Mouse (Mus musculus): Measurements from ENCODE around the gene Olfr799.

DNA sequence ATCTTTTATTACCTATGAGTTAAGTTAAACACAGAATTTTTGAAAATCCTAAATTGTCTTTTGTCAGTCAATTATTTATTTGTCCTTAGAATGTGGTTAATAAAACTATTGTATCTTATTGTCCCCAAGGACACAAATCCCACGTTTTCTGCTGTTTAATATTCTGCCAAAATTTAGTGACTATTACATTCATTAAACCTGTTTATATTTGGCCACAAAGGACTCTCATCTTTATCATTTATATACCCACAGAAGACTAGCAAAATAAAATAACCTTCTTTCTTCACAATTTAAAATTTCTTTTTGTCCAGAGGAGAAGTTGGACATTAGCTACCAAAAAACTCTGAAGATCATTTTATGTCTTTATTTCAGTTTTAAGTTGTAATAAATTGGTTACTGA is at the start of gene Olfr799:
- TF ChIP-seq CTCF (IDR thresholded peaks at IDR 0.05; ENCODE audit: extremely low read depth, insufficient read depth, insufficient read length, insufficient replicate concordance), result no peak
- TF ChIP-seq POLR2A (IDR thresholded peaks at IDR 0.05; ENCODE audit: low read depth, low read length), result no peak
